Mouse (Mus musculus): Measurements from ENCODE around the gene Mat1a. TPM values are rescaled to one million over a fixed set of nuclear protein-coding genes. Genes with fewer than 3 reads are reported as not detected.
A peak's percentile ranks its signal among the peaks of the same experiment; 100 is the strongest.

The Mat1a gene
- not detected in 2 replicates for polyA plus RNA-seq (2016; fragmentation: Nextera tagmentation; extraction: Ambion mirVana)

DNA sequence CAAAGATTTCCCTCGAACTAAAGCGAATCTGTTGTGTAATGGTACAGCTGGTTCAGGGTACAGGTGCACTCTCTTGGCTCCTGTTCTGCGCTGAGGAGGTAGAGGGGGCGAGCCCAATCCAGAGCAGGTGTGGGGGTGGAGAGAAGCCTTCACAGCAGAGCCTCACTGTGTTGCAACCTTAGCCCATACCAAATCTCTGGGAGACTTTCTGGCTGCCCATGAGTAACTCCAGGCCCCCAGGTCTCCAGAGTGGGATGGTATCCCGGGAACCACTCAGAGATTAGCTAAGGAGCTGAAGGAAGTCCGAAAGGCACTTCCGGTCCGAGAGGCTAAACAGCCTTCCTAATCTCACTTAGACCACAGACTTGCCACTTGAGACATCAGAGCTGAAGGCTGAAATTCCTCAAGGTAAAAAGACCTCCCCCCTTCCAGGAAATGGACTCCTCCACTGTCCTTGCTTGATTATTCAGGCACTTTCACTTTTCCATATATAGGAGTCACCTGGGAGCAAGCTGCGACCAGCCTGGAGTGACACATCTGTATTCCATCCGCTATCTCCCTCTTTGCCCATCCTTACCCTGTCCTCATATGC is at the start of gene Mat1a:
TSS of gene Mat1a (plus strand) at position 183 of the 592 bp plus-strand sequence.
- 71% methylated on average over 10 of the region's 10 CpGs for WGBS

DNA sequence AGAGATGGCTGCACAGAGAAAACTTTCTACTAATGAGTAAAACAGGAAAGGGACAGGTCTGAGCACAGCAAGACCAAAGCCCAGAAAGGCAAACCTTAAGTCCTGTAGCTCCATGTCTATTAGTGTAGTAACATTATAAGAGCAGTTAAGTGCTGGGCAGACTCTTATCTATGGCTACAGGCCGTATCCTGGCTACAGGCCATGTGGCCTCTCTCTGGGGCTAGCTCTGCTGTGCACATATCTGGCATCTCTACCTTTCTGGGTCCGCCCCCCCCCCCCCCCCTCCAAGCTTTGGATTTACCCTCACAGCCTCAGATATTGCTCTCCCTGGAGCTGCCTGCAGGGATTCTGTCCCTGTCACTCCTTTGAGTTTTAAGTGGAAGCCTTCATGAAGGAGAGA is 39.7 kb upstream of the Mat1a start:
- WGBS: 70% methylated on average over 1 of the region's 2 CpGs
- H3K9me3 ChIP-seq: no peaks in the 10 kb centered on the region
- no peaks in the 10 kb centered on the region for H3K27me3 ChIP-seq (ENCODE audit: insufficient read depth, poor library complexity, severe bottlenecking)
- 0 out of 2 replicates have a peak, but pooled peaks cover 4% of the 10 kb centered on the region for H3K4me1 ChIP-seq (replicated peaks)
- H3K27ac ChIP-seq: no peak overlapping the region
- no peak overlapping the region for H3K4me3 ChIP-seq
- H3K36me3 ChIP-seq: no peaks in the 10 kb centered on the region
- DNase-seq (ENCODE audit: low spot score): no peak

More for the DNA sequence above, at the start of gene Mat1a:
- Histone ChIP-seq H3K9me3 (no peaks in the 10 kb centered on the region), H3K27me3 (ENCODE audit: insufficient read depth, poor library complexity, severe bottlenecking) (no peaks in the 10 kb centered on the region), H3K36me3 (no peaks in the 10 kb centered on the region), H3K4me3 (no peak within 1 kb of the TSS), H3K4me1 (replicated peaks) (no peaks in the 10 kb centered on the region), H3K27ac (no peak within 1 kb of the TSS)
- no peak for DNase-seq (ENCODE audit: low spot score)

DNA sequence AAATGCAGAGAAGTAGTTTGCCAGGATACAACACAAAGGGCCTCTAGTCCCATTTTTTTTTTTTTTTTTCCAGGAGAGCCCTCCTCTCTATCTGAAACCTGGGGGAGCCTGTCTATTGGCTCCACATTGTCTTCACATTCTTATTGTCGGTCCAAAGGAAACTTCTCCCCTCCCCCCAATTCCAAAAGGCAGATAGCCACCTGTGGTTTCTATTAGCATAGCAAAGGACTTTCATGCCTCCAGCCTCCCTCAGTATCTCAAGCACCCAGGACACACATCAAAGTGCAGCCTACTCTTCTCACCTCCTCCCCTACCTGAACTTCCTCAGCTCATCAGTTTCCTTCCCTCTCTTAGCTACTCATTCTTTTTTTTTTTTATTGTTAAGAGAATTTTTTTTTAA is 38.4 kb upstream of the Mat1a start:
- DNase-seq (ENCODE audit: low spot score): no peak
- WGBS: 11% methylated on average over 1 of the region's 1 CpGs
- no peak overlapping the region for H3K27ac ChIP-seq

DNA sequence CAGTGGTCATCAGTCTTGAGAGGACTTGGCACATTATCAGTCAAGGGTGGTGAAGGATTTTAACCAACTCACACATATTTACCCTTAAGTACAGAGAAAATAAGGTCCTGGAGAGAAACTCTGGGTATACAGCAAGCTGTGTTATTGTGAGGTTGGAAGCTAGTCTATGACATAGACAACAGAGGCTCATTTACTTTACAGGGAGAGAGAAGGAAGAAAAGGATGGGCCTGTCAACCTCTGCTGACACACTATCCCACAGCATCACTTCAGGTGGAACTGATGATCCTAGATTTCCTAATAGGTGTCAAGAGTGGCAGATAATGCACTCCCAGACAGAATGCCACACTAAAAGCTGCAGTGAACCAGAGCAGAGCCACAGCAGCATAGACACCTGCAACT is 35.7 kb upstream of the Mat1a start, which contains the start of gene Dydc2:
TSS of gene Dydc2 (minus strand) at position 101 of the 400 bp plus-strand sequence.
- peaks cover 11% of the 10 kb centered on the region for H3K4me1 ChIP-seq (replicated peaks)

More for the DNA sequence above, 38.4 kb upstream of the Mat1a start:
- no peaks in the 10 kb centered on the region for H3K27me3 ChIP-seq (ENCODE audit: insufficient read depth, poor library complexity, severe bottlenecking)
- no peaks in the 10 kb centered on the region for H3K36me3 ChIP-seq
- 0 out of 2 replicates have a peak, but pooled peaks cover 4% of the 10 kb centered on the region for H3K4me1 ChIP-seq (replicated peaks)
- H3K9me3 ChIP-seq: no peaks in the 10 kb centered on the region
- no peak overlapping the region for H3K4me3 ChIP-seq

DNA sequence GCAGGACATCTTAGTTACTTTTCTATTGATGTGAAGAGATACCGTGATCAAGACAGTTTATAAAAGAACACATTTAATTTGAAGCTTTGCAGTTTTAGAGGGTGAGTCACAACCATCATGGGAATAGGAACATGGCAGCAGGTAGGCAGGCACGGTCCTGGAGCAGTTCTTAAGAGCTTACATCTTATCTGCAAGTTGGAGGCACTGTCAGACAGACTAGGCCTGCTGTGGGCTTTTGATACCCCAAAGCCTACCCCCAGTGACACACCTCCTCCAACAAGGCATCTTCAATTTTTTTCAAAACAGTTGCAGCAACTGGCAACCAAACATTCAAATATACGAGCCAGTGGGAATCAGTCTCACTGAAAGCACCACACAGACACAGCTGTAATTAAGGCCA is 34.5 kb upstream of the Mat1a start:
- H3K27ac ChIP-seq: no peak overlapping the region
- H3K4me3 ChIP-seq: no peak overlapping the region
- 71% methylated on average over 3 of the region's 3 CpGs for WGBS
- no peaks in the 10 kb centered on the region for H3K9me3 ChIP-seq
- DNase-seq (ENCODE audit: low spot score): no peak
- no peaks in the 10 kb centered on the region for H3K36me3 ChIP-seq
- H3K4me1 ChIP-seq (replicated peaks): peaks cover 11% of the 10 kb centered on the region
- H3K27me3 ChIP-seq (ENCODE audit: insufficient read depth, poor library complexity, severe bottlenecking): no peaks in the 10 kb centered on the region

More for the DNA sequence above, 35.7 kb upstream of the Mat1a start, which contains the start of gene Dydc2:
- DNase-seq (ENCODE audit: low spot score): no peak
- H3K27ac ChIP-seq: no peak within 1 kb of the TSS
- no peaks in the 10 kb centered on the region for H3K36me3 ChIP-seq
- no peak within 1 kb of the TSS for H3K4me3 ChIP-seq
- no peaks in the 10 kb centered on the region for H3K27me3 ChIP-seq (ENCODE audit: insufficient read depth, poor library complexity, severe bottlenecking)
- H3K9me3 ChIP-seq: no peaks in the 10 kb centered on the region

DNA sequence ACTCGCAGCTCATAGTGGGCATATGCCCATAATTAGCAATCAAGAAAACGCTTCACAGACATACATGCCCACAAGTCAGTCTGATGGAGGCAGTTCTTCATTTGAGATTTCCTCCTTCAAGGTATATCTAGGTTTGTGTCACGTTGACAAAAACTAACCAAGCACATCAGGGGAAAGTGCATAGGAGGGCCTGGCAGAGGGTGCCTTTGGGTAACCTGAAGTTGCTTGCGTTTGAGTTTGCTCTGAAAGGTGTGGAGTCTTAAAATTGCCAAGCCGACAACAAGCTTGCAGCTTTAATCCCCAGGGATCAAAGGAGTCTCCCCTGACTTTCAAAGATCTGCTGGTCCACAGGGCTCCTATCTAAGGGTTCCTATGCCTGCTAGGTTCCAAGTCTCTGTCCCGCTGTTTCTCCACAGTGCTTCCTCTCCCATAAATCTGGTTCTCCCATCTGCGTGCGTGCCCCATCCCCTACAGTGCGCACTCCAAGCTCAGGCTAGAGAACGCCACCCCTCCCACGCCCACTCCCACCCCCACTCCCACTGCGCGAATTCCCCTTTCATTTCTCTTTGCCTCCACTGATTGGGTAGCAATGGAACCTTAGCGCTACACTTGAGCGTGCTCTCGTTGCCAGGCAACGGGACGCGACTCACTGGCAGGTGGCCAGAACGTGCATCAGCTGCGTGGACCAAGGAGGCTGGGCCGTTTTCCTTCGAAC is 32.4 kb upstream of the Mat1a start, which contains the start of gene Dydc1:
TSS of gene Dydc1 (plus strand) at position 683 of the 715 bp plus-strand sequence.
- peak; percentile 72 for DNase-seq (ENCODE audit: low spot score)
- H3K9me3 ChIP-seq: no peaks in the 10 kb centered on the region
- no peaks in the 10 kb centered on the region for H3K36me3 ChIP-seq
- peaks cover 7% of the 10 kb centered on the region for H3K4me1 ChIP-seq (replicated peaks)
- H3K27ac ChIP-seq: no peak within 1 kb of the TSS; the same call in 1 of the 2 replicates
- H3K4me3 ChIP-seq: peak within 1 kb of the TSS; percentile 55
- 13% methylated on average over 23 of the region's 23 CpGs for WGBS
- no peaks in the 10 kb centered on the region for H3K27me3 ChIP-seq (ENCODE audit: insufficient read depth, poor library complexity, severe bottlenecking)

DNA sequence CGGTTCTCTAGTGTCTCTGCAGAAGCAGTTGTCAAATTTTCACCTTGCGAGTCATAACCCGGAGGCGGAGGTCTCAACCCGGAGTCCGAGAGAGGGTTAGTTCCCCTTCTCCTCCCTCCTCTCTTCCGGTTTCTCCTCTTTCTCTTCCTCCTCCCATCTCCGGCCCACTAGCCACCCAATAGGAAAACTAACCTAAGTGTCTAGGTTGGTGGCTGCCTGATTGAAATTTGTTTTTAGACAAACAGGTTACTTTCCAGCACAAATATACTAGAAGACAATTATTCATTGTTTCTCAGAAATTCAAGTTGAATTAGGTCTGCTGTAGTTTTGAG is 31.9 kb upstream of the Mat1a start:
- DNase-seq (ENCODE audit: low spot score): no peak
- H3K27ac ChIP-seq: no peak overlapping the region
- no peaks in the 10 kb centered on the region for H3K36me3 ChIP-seq
- WGBS: 4% methylated on average over 8 of the region's 8 CpGs
- H3K4me3 ChIP-seq: peak overlapping the region; percentile 55
- no peaks in the 10 kb centered on the region for H3K27me3 ChIP-seq (ENCODE audit: insufficient read depth, poor library complexity, severe bottlenecking)
- H3K9me3 ChIP-seq: no peaks in the 10 kb centered on the region
- H3K4me1 ChIP-seq (replicated peaks): peaks cover 7% of the 10 kb centered on the region

DNA sequence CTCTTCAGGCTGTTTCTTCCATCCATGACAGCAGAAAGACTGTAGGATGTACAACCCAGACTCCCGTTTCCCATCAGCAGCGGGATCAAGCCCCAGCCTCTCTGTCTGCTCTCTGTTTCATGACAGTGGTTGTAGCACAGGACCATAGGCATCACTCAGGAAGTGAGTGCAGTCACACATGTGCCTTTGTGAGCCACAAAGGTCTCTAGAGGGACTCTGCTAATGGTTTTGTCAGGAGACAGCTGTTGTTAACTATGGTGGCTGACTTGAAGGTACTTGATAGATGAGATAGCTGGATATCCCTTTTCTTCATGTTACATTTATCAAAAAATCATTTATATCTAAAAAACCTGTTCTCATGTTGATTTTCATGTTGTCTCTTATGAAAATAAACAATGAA is 22.4 kb upstream of the Mat1a start:
- WGBS: 87% methylated on average over 2 of the region's 2 CpGs
- DNase-seq (ENCODE audit: low spot score): no peak
- Histone ChIP-seq H3K27me3 (ENCODE audit: insufficient read depth, poor library complexity, severe bottlenecking) (no peaks in the 10 kb centered on the region), H3K27ac (no peak overlapping the region), H3K4me3 (no peak overlapping the region), H3K36me3 (no peaks in the 10 kb centered on the region), H3K9me3 (no peaks in the 10 kb centered on the region), H3K4me1 (replicated peaks) (no peaks in the 10 kb centered on the region)

DNA sequence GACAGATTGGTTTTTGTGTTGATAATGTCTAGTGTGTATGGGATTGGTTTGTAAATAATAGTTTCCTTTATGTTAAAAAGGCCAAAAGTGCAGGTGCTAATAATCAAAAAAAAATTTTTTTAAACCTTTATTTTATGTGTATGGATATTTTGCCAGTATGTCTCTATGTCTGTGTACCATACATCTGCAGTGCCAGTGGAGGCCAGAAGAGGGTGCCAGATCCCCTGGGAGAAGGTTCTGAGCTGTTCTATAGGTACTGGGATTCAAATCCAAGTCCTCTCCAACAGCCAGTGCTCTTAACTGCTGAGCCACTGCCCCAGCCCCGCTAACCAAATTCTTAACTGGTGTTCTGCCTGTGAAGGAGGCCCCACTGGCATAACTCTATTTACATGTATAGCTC is 17.3 kb upstream of the Mat1a start:
- Histone ChIP-seq H3K36me3 (no peaks in the 10 kb centered on the region), H3K9me3 (no peaks in the 10 kb centered on the region), H3K27me3 (ENCODE audit: insufficient read depth, poor library complexity, severe bottlenecking) (no peaks in the 10 kb centered on the region), H3K4me3 (no peak overlapping the region), H3K4me1 (replicated peaks) (no peaks in the 10 kb centered on the region), H3K27ac (no peak overlapping the region)
- no peak for DNase-seq (ENCODE audit: low spot score)
- WGBS: 84% methylated on average over 1 of the region's 1 CpGs

DNA sequence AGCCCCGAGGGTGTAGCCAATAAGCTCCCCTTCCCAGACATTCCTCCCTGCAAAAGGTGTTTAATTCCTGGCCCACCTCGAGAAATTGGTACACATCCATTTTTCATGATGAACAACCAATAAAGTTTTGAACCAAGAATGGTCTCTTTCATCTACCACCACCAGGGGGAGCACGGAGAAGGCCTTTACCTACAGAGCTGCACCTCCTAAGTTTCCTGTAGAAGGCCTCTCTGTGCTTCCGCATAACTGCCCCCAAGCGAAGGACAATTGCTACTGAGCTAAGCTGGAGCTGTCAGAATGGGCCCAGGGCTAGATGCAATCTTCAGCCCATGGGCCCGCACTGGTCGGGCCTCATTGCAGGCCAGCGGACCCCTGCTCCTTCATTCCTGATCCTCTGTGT is 14.1 kb upstream of the Mat1a start:
- H3K36me3 ChIP-seq: no peaks in the 10 kb centered on the region
- DNase-seq (ENCODE audit: low spot score): peak; percentile 8
- H3K27me3 ChIP-seq (ENCODE audit: insufficient read depth, poor library complexity, severe bottlenecking): no peaks in the 10 kb centered on the region
- no peaks in the 10 kb centered on the region for H3K4me1 ChIP-seq (replicated peaks)
- 49% methylated on average over 8 of the region's 8 CpGs for WGBS
- H3K9me3 ChIP-seq: no peaks in the 10 kb centered on the region
- H3K4me3 ChIP-seq: no peak overlapping the region
- no peak overlapping the region for H3K27ac ChIP-seq

DNA sequence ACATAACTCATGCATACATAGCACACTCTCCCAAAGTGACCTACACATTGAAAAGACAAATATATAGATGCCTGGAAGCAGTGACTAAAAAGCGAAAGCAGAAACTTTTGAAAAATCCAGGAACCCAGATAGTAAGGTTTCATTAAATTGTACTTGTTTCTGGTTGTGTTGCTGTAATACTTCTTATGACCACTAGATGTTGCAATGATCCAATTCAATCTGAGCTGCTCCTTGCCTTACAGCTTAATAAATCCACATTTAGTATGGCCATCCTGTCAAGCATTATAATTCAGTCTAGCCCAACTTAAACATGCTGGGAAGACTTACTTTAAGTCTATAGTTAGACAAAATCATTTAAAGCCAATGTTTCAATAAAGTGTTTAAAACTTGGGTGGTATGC is 10.7 kb upstream of the Mat1a start:
- Histone ChIP-seq H3K36me3 (no peaks in the 10 kb centered on the region), H3K27ac (no peak overlapping the region), H3K27me3 (ENCODE audit: insufficient read depth, poor library complexity, severe bottlenecking) (no peaks in the 10 kb centered on the region), H3K9me3 (no peaks in the 10 kb centered on the region), H3K4me1 (replicated peaks) (no peaks in the 10 kb centered on the region), H3K4me3 (no peak overlapping the region)
- no peak for DNase-seq (ENCODE audit: low spot score)
- WGBS: 51% methylated on average over 1 of the region's 1 CpGs

DNA sequence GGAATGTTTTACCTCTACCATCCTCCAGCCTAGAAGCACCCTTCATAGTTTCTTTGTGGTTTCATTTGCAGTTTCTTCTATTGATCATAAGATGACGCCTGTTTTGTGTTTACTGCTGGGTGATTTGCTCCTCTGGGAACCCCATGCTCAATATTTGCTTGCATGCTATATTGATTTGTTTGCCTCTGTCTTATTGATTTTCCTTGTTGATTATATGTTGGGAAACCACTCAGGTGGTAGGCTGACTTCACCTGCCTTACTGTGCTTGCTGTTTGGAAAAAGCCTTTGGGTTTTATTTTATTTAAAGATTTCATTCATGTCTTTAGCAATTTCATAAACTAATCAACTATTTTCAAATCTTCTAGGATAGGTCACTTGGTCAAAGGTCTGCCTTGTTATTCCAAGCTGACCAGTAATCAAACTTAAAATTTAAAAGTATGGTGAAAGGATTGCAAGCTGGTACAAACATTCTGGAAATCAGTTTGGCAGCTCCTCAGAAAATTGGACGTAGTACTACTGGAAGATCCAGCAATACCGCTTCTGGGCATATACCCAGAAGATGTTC is 8.5 kb upstream of the Mat1a start:
- Histone ChIP-seq H3K36me3 (no peaks in the 10 kb centered on the region), H3K27ac (no peak overlapping the region), H3K27me3 (ENCODE audit: insufficient read depth, poor library complexity, severe bottlenecking) (no peaks in the 10 kb centered on the region), H3K4me3 (no peak overlapping the region), H3K9me3 (no peaks in the 10 kb centered on the region), H3K4me1 (replicated peaks) (no peaks in the 10 kb centered on the region)
- WGBS: 91% methylated on average over 3 of the region's 3 CpGs
- DNase-seq (ENCODE audit: low spot score): no peak

DNA sequence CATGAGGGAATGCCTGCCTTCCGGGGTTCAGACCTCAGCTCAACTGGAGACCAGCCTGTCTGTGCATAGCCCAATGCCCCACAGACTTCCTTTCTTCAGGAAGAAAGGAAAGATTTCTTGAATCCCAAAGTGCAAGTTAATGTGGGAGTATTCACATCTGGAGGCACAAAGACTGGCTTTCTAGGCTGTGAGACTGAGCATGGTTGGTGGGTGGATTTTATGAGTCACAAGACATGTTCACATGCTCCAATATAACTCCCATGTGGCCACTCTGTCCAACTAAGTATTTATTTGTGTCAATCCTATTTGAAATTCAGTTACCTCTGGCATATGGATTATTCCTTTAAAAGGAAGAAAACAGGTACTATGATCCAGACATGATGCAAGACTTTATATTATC is 6.1 kb upstream of the Mat1a start:
- no peak for DNase-seq (ENCODE audit: low spot score)
- H3K4me3 ChIP-seq: no peak overlapping the region
- no peaks in the 10 kb centered on the region for H3K27me3 ChIP-seq (ENCODE audit: insufficient read depth, poor library complexity, severe bottlenecking)
- H3K4me1 ChIP-seq (replicated peaks): no peaks in the 10 kb centered on the region
- H3K27ac ChIP-seq: no peak overlapping the region
- no peaks in the 10 kb centered on the region for H3K36me3 ChIP-seq
- 79% methylated on average over 1 of the region's 1 CpGs for WGBS
- no peaks in the 10 kb centered on the region for H3K9me3 ChIP-seq

Data from hindbrain, embryonic 10.5 days (tissue).